Mouse (Mus musculus): ENCODE data around the gene Gm19684. TPM values are rescaled to one million over a fixed set of nuclear protein-coding genes. Genes with fewer than 3 reads are reported as not detected.
"Not testable (repeated sequence)": the region's sequence is repeated elsewhere in the genome, so short reads cannot be mapped to it uniquely, and the experiment has no call there.

Gene Gm19684
- polyA plus RNA-seq, 1 experiment from 2014 or later, result not detected

DNA sequence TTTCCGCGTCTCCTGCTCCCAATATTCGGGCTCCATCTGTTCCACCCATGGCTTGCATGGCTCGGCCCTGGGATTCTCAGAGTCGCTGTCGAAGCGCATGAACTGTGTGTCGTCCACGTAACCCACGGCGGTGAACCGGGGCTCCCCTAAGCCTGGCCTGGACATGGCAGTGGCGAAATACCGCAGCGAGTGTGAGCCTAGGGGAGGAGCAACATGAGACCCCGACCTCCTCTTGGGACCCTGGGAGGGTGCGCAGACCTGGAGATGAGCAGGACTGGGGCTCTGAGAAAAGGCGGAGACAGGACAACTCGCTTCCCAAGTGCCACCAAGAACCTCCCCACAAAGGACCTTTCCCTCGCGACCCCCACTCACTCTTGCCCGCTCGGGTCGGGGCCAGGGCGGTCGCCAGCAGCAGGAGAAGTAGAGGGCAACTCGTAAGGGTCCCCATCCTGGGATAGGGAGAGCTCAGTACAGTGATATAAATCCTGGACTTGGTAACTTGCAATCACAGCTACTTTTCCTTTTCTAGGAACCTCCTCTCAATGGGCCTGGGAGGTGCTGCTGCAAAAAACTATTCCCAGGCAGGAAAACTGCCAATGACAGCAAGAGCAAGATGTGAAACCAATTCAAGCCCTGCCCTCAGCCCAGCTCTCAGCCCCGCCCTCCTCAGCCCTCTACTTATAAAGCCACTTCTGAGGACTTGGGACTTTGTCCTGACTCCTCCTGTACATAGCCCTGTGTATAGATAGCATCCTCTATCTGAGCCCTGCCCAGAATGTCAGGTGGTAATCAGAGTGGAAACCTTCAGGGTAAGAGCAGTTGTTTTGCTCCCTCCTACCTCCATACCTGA lies 7.7 kb downstream of the Gm19684 start, which contains the start of gene Gm7030:
Gene Gm7030 (minus strand): TSS at position 458 of the 850 bp plus-strand sequence.
- not testable (repeated sequence) for H3K27me3 ChIP-seq (ENCODE audit: insufficient read depth, low read length); H3K4me1 ChIP-seq (ENCODE audit: insufficient read depth, low read length); H3K27ac ChIP-seq (ENCODE audit: low read length); H3K4me2 ChIP-seq (replicated peaks; ENCODE audit: low read depth, low read length); H3K36me3 ChIP-seq (ENCODE audit: insufficient read depth, low read length); ATAC-seq (ENCODE audit: low FRiP score, low TSS enrichment); H3K9ac ChIP-seq (replicated peaks; ENCODE audit: low read length); H3K9me3 ChIP-seq (ENCODE audit: low read length); H3K4me3 ChIP-seq (ENCODE audit: low read length)
- 14% methylated on average over 24 of the region's 28 CpGs for WGBS

DNA sequence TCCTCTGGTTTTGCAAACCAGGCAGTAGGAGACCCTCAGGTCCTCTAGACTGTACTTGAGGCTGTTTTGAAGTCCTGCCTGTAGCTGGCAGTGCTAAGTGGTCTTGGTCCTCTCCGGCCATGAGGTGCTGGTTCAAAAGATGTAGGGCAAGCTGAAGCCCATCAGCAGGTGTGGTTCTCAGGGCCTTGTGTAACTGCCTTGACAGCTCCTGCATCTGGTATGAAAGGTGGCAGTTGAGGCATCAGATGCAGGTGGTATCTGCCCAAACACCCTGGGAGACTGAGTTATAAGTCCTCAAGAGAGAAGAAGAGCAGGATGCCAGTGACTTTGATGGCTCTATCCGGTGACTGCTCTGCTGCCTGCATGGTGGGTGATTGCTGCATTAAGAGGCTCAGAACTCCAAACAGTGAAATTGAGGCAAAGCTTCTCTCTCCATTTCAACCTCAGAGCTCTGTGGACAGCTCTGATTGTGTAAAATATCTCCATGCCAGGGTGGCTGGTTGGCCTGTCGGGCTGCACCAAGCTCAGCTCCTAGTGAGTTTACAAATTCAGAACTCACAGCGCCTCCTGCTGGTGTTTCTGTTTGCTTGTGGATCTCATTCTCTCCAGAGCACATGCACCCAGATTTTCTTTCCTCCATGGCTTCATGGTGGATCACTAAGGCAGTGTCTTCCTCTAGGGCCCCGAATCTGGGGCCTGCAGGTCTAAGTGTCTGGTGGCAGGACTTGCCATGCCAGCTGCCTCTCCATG lies 10.2 kb downstream of the Gm19684 start:
- Histone ChIP-seq H3K9me3 (ENCODE audit: low read length) (no peaks in the 10 kb centered on the region), H3K9ac (replicated peaks; ENCODE audit: low read length) (no peak overlapping the region), H3K27me3 (ENCODE audit: insufficient read depth, low read length) (peaks cover 6% of the 10 kb centered on the region; the same call in 1 of the 2 replicates), H3K36me3 (ENCODE audit: insufficient read depth, low read length) (no peaks in the 10 kb centered on the region), H3K4me2 (replicated peaks; ENCODE audit: low read depth, low read length) (no peak overlapping the region), H3K4me3 (ENCODE audit: low read length) (no peak overlapping the region), H3K4me1 (ENCODE audit: insufficient read depth, low read length) (no peaks in the 10 kb centered on the region), H3K27ac (ENCODE audit: low read length) (no peak overlapping the region)
- no peak for ATAC-seq (ENCODE audit: low FRiP score, low TSS enrichment)
- WGBS, result 76% methylated on average over 5 of the region's 5 CpGs

DNA sequence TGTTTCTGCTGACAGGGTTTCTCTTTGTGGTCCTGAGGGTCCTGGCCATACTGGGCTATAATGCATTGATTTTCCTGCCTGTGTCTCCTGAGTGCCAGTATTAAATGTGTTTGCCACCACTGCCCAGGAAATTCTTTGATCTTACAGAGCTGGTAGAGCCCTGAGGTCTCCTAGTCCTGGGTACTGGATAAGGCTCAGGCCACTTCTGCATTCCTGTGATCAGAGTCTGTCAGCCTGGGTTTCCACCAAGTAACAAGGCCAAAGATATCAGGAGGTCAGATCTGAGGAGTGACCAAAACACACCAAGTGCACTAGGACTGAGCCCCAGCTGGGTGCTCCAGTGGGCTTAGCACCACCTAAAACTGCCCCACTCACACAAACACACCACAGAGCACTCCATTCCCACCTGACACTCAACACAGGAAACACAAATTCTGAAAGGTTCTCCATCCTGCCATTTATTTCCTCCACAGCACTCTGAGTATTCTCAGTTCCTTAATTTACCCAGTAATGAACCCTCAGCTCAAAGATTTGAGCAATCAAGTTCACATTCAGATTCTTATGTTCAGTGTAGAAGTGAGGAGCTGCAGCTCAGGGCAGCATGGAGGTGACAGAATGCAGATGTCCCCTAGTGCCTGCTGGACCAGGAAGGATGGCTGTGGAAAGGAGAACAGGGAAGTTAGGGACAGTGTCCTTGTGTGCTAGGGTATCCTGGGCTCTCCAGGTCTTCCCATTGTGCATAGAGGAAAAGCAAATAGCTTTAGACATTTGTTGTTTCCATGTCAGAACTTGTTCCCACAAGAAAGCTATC lies 14.1 kb downstream of the Gm19684 start:
- H3K4me2 ChIP-seq (replicated peaks; ENCODE audit: low read depth, low read length); H3K36me3 ChIP-seq (ENCODE audit: insufficient read depth, low read length); H3K4me1 ChIP-seq (ENCODE audit: insufficient read depth, low read length); ATAC-seq (ENCODE audit: low FRiP score, low TSS enrichment); H3K9ac ChIP-seq (replicated peaks; ENCODE audit: low read length); H3K27ac ChIP-seq (ENCODE audit: low read length); H3K4me3 ChIP-seq (ENCODE audit: low read length); H3K9me3 ChIP-seq (ENCODE audit: low read length): not testable (repeated sequence)
- H3K27me3 ChIP-seq (ENCODE audit: insufficient read depth, low read length), result peaks cover 12% of the 10 kb centered on the region

DNA sequence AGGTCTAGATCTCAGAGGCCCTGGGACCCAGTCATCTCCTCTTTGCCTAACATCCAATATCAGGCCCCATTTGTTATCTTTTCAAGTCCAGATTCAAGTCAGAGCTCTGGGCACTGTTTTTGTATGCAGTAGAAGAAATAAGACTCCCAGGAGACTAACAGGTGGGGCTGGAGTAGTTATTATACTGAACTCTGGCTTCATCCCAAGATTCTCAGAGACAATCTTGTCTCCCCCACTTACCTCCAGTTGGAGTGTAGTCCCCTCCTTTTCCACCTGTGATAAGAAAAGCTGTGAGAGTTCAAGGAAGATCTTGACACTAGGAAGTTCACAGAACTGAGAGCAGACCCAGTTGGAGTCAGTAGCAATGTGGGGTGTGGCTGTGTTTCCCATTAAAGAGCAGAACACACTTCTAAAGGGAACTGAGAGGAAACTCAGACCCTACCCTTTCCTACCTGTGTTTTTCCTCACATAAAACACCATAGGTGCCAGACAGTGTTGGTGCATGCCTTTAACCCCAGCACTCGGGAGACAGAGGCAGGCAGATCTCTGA lies 14.9 kb downstream of the Gm19684 start:
- H3K27me3 ChIP-seq (ENCODE audit: insufficient read depth, low read length), result peaks cover 12% of the 10 kb centered on the region
- H3K9me3 ChIP-seq (ENCODE audit: low read length); H3K36me3 ChIP-seq (ENCODE audit: insufficient read depth, low read length); H3K4me3 ChIP-seq (ENCODE audit: low read length); H3K4me2 ChIP-seq (replicated peaks; ENCODE audit: low read depth, low read length); H3K4me1 ChIP-seq (ENCODE audit: insufficient read depth, low read length); H3K27ac ChIP-seq (ENCODE audit: low read length); H3K9ac ChIP-seq (replicated peaks; ENCODE audit: low read length); ATAC-seq (ENCODE audit: low FRiP score, low TSS enrichment): not testable (repeated sequence)
- 64% methylated on average over 1 of the region's 1 CpGs for WGBS

DNA sequence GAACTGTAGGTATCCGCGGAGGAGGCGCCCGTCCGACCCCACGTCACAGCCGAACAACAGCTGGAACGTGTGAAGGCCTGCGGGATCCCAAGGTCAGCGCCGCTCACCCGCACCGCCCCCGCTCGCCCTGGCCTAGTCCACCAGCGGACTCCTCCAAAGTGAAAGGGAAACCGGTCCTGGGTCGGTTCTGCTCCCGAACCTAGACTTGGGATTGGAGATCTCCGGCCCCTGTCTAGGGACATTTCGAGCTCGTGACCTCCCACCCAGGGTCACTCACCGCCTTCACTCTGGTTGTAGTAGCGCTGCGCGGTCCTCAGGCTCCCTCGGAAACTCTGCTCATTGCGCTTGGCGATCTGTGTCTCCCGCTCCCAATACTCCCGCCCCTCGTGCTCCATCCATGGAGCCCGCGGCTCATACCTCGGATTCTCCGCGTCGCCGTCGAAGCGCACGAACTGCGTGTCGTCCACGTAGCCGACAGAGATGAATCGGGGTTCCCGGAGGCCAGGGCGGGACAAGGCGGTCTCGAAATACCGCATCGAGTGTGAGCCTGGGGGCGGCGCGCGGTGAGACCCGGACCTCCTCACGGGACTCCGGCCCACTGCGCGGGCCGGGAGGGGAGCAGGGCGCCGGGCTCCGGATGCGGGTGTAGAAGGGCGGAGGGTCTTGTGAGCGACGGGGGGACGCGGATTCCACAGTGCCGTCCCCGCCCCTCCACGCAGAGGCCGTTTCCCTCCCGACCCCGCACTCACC lies 23.8 kb downstream of the Gm19684 start:
- Histone ChIP-seq H3K27me3 (ENCODE audit: insufficient read depth, low read length) (peaks cover 51% of the 10 kb centered on the region), H3K36me3 (ENCODE audit: insufficient read depth, low read length) (no peaks in the 10 kb centered on the region), H3K4me2 (replicated peaks; ENCODE audit: low read depth, low read length) (peak overlapping the region; percentile 58), H3K4me1 (ENCODE audit: insufficient read depth, low read length) (peaks cover 7% of the 10 kb centered on the region), H3K9me3 (ENCODE audit: low read length) (no peaks in the 10 kb centered on the region), H3K4me3 (ENCODE audit: low read length) (peak overlapping the region; percentile 45), H3K27ac (ENCODE audit: low read length) (no peak overlapping the region), H3K9ac (replicated peaks; ENCODE audit: low read length) (no peak overlapping the region)
- under 1% methylated on average over 76 of the region's 78 CpGs for WGBS
- ATAC-seq (ENCODE audit: low FRiP score, low TSS enrichment), result 0 out of 2 replicates have a peak, but pooled peaks have one; percentile 12

DNA sequence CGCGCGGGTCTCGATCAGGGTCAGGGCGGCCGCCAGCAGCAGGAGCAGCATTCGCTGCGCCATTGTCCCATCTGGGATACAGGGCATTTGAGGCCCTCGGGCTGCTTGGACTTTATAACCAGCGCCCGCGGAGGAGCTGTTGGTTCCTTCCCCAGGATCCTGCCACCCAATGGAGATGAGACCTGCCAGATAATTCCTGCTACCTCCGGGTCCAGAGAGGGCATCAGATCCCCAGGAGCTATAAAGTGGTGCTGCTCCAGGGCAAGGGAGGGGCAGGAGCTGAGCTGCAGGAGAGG lies 24.3 kb downstream of the Gm19684 start:
- not testable (repeated sequence) for H3K9ac ChIP-seq (replicated peaks; ENCODE audit: low read length); H3K4me1 ChIP-seq (ENCODE audit: insufficient read depth, low read length); H3K27ac ChIP-seq (ENCODE audit: low read length); ATAC-seq (ENCODE audit: low FRiP score, low TSS enrichment); H3K36me3 ChIP-seq (ENCODE audit: insufficient read depth, low read length); H3K9me3 ChIP-seq (ENCODE audit: low read length)
- Histone ChIP-seq H3K4me2 (replicated peaks; ENCODE audit: low read depth, low read length) (peak overlapping the region; percentile 58), H3K27me3 (ENCODE audit: insufficient read depth, low read length) (peaks cover 51% of the 10 kb centered on the region), H3K4me3 (ENCODE audit: low read length) (peak overlapping the region; percentile 45)
- 0% methylated on average over 13 of the region's 13 CpGs for WGBS

DNA sequence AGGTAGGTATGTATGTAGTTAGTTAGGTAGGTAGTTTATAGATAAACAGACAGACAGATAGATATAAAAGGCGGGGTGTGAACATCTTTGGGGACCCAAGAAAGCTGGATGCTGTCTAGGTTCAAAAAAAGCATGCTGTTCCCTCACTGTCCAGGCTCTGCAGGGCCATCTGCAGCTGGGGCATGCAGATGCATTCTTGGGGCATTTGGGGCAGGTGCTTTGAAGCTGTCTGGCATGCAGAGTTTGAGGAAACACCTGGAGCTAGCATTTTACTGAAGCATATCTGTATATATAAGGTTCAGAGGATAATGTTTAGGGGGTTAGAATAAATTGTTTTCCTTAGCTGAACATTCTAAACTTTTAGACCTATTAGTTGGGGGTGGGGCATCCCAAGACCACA lies 25.5 kb downstream of the Gm19684 start:
- H3K4me3 ChIP-seq (ENCODE audit: low read length); ATAC-seq (ENCODE audit: low FRiP score, low TSS enrichment); H3K4me2 ChIP-seq (replicated peaks; ENCODE audit: low read depth, low read length); H3K36me3 ChIP-seq (ENCODE audit: insufficient read depth, low read length); H3K27ac ChIP-seq (ENCODE audit: low read length); H3K9ac ChIP-seq (replicated peaks; ENCODE audit: low read length); H3K9me3 ChIP-seq (ENCODE audit: low read length); H3K4me1 ChIP-seq (ENCODE audit: insufficient read depth, low read length): not testable (repeated sequence)
- 52% methylated on average over 1 of the region's 1 CpGs for WGBS
- H3K27me3 ChIP-seq (ENCODE audit: insufficient read depth, low read length), result peaks cover 56% of the 10 kb centered on the region

DNA sequence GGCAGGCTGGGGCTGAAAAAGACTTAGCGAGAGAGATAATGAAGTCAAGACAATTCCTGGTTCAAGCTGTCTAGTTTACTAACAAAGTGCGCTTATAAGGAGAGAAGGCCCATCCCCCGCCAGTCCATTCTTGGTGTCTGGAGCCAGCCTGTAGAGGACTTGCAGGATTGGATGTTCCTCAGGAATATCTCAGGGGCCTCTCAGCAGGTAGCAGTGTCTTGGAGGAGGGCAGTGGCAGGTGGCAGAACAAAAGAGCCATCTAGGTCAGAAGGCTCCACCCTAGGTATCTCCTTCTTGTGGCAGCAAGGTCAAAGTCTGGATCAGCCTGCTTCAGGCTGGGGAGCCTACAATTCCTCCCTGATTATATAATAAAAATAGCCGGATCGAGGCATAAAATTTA lies 27.0 kb downstream of the Gm19684 start:
- not testable (repeated sequence) for H3K4me2 ChIP-seq (replicated peaks; ENCODE audit: low read depth, low read length); H3K4me3 ChIP-seq (ENCODE audit: low read length); H3K36me3 ChIP-seq (ENCODE audit: insufficient read depth, low read length); H3K27ac ChIP-seq (ENCODE audit: low read length); ATAC-seq (ENCODE audit: low FRiP score, low TSS enrichment); H3K4me1 ChIP-seq (ENCODE audit: insufficient read depth, low read length); H3K9me3 ChIP-seq (ENCODE audit: low read length); H3K9ac ChIP-seq (replicated peaks; ENCODE audit: low read length)
- WGBS, result 81% methylated on average over 5 of the region's 5 CpGs
- H3K27me3 ChIP-seq (ENCODE audit: insufficient read depth, low read length), result peaks cover 61% of the 10 kb centered on the region

DNA sequence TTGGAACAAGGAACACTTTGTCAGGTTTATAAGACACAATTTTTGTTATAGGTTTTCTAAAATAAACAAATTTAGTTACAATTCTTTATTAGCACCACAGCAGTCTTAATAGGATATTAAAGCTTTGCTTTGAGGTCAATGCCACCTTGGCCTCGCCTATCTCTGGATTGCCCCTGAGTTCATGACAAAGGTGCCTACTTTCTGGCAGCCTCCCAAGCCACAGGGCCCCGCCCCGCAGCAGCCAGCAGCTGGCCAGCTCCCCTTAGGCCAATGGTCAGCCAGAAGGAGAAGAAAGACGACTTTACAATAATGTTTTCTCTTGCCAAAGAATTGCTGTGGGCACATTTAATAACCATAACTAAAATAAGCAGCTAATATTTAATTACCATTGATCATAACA lies 29.7 kb downstream of the Gm19684 start:
- H3K36me3 ChIP-seq (ENCODE audit: insufficient read depth, low read length); H3K4me1 ChIP-seq (ENCODE audit: insufficient read depth, low read length); H3K9me3 ChIP-seq (ENCODE audit: low read length); H3K9ac ChIP-seq (replicated peaks; ENCODE audit: low read length); ATAC-seq (ENCODE audit: low FRiP score, low TSS enrichment); H3K4me3 ChIP-seq (ENCODE audit: low read length); H3K27ac ChIP-seq (ENCODE audit: low read length); H3K4me2 ChIP-seq (replicated peaks; ENCODE audit: low read depth, low read length): not testable (repeated sequence)
- 41% methylated on average over 4 of the region's 4 CpGs for WGBS
- H3K27me3 ChIP-seq (ENCODE audit: insufficient read depth, low read length), result peaks cover 62% of the 10 kb centered on the region
